8 mouse cellular contexts compared by ENCODE assay signal in the genomic region with DNA sequence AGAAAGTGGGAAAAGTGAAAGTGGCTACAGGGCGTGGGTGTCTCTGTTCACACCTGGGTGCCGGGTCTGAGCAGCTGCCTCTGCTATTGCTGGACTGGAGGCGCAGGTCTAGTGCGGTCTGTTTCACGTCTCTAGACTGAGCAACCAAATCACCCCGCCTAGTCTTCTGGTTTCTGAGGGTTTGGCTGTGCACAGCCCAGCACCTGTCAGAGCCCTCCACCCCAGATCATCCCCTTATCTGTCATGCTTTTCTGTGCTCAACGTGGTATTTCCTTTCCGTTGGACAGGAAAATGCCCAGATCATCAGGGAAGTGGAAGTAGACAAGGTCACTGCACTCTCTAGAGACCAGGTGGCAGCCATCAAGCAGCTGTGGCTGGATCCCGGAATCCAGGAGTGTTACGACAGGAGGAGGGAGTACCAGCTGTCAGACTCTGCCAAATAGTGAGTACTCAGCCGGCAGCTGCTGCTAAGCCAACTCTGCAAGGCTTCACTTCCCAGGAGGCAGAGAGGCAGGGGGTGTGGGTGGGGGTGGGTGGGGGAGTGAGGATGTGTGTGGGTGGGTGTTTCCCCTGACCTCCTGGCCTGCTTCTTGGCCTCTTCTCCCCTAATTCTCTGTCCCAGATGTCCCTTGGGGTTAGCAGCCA.
DNase-seq lines count a peak whose midpoint lies in the region; ATAC-seq lines count a peak whose summit lies in the region.

No protein-coding gene starts in this region.

- peak; percentile 58; the same call in 1 of the 2 replicates for ATAC-seq in frontal cortex, adult (ENCODE audit: low TSS enrichment)
- ATAC-seq in embryonic facial prominence, embryonic 15.5 days (ENCODE audit: insufficient number of reproducible peaks, low FRiP score, low TSS enrichment, low read depth) = peak; percentile 70
- peak; percentile 66 for ATAC-seq in hindbrain, embryonic 15.5 days (ENCODE audit: low FRiP score, low read depth)
- peak; percentile 86 for ATAC-seq in midbrain, embryonic 13.5 days

- H3K36me3 ChIP-seq in embryonic facial prominence, embryonic 15.5 days = no peaks in the 10 kb centered on the region
- no peaks in the 10 kb centered on the region for H3K36me3 ChIP-seq in hindbrain, embryonic 15.5 days
- no peaks in the 10 kb centered on the region for H3K36me3 ChIP-seq in midbrain, embryonic 13.5 days

- peaks cover 8% of the 10 kb centered on the region for H3K4me1 ChIP-seq in embryonic facial prominence, embryonic 15.5 days
- peaks cover 6% of the 10 kb centered on the region for H3K4me1 ChIP-seq in hindbrain, embryonic 15.5 days (replicated peaks)
- peaks cover 5% of the 10 kb centered on the region for H3K4me1 ChIP-seq in midbrain, embryonic 13.5 days (replicated peaks)

- H3K9me3 ChIP-seq in embryonic facial prominence, embryonic 15.5 days (replicated peaks) = no peaks in the 10 kb centered on the region
- no peaks in the 10 kb centered on the region for H3K9me3 ChIP-seq in hindbrain, embryonic 15.5 days
- H3K9me3 ChIP-seq in midbrain, embryonic 13.5 days = no peaks in the 10 kb centered on the region

- no peak overlapping the region for H3K9ac ChIP-seq in embryonic facial prominence, embryonic 15.5 days
- H3K9ac ChIP-seq in hindbrain, embryonic 15.5 days = no peak overlapping the region
- no peak overlapping the region for H3K9ac ChIP-seq in midbrain, embryonic 13.5 days (replicated peaks)

- H3K4me2 ChIP-seq in embryonic facial prominence, embryonic 15.5 days (replicated peaks) = peak overlapping the region; percentile 22
- H3K4me2 ChIP-seq in hindbrain, embryonic 15.5 days = peak overlapping the region; percentile 44
- 0 out of 2 replicates have a peak overlapping the region, but pooled peaks have one; percentile 20 for H3K4me2 ChIP-seq in midbrain, embryonic 13.5 days (replicated peaks)

- H3K4me3 ChIP-seq in embryonic facial prominence, embryonic 15.5 days (replicated peaks) = no peak overlapping the region
- no peak overlapping the region for H3K4me3 ChIP-seq in hindbrain, embryonic 15.5 days
- no peak overlapping the region for H3K4me3 ChIP-seq in midbrain, embryonic 13.5 days (replicated peaks)

- H3K27me3 ChIP-seq in embryonic facial prominence, embryonic 15.5 days = no peaks in the 10 kb centered on the region
- no peaks in the 10 kb centered on the region for H3K27me3 ChIP-seq in hindbrain, embryonic 15.5 days
- H3K27me3 ChIP-seq in midbrain, embryonic 13.5 days = no peaks in the 10 kb centered on the region

- DNase-seq in frontal cortex, postnatal 10 days (ENCODE audit: low spot score in 2 of 2) = no peak
- no peak for DNase-seq in right cerebral cortex, postnatal 36 days (ENCODE audit: low spot score in 2 of 2)
- no peak for DNase-seq in urinary bladder, adult 18-20 months (ENCODE audit: low spot score in 2 of 2)
- DNase-seq in cerebellum, adult 9-10 months = no peak

- WGBS in embryonic facial prominence, embryonic 15.5 days = 51% methylated on average over 11 of the region's 11 CpGs
- WGBS in hindbrain, embryonic 15.5 days = 51% methylated on average over 11 of the region's 11 CpGs
- 55% methylated on average over 11 of the region's 11 CpGs for WGBS in midbrain, embryonic 13.5 days

- no peak overlapping the region for H3K27ac ChIP-seq in embryonic facial prominence, embryonic 15.5 days (replicated peaks)
- no peak overlapping the region for H3K27ac ChIP-seq in hindbrain, embryonic 15.5 days (replicated peaks)
- no peak overlapping the region for H3K27ac ChIP-seq in midbrain, embryonic 13.5 days
